Mouse (Mus musculus) ES-CJ7 (cell line): ENCODE data around the gene B4galnt1.
"Not testable (repeated sequence)": the region's sequence is repeated elsewhere in the genome, so short reads cannot be mapped to it uniquely, and the experiment has no call there.

Experiments used
- DNase-seq: peaks from one replicate; pipeline ENCODE4 v3.0.0; 2011; ENCODE audit warnings: low read depth, low spot score

Gene B4galnt1

GRCm38 (mm10) chr10:127143228-127143627 is 21.8 kb upstream of the B4galnt1 start:
- DNase-seq: no peak

- no peak for DNase-seq
Measured at GRCm38 (mm10) chr10:127144536-127144935, 20.5 kb upstream of the B4galnt1 start.

- DNase-seq: no peak
Measured at GRCm38 (mm10) chr10:127145303-127145702, 19.7 kb upstream of the B4galnt1 start.

GRCm38 (mm10) chr10:127147135-127147534 is 17.9 kb upstream of the B4galnt1 start:
- peak; percentile 65 for DNase-seq

- DNase-seq: no peak
Measured at GRCm38 (mm10) chr10:127150471-127150872, 14.6 kb upstream of the B4galnt1 start.

GRCm38 (mm10) chr10:127151233-127151632 is 13.8 kb upstream of the B4galnt1 start:
- DNase-seq: not testable (repeated sequence)

GRCm38 (mm10) chr10:127152556-127152955 is 12.5 kb upstream of the B4galnt1 start:
- peak; percentile 77 for DNase-seq

- no peak for DNase-seq
Measured at GRCm38 (mm10) chr10:127153323-127153722, 11.7 kb upstream of the B4galnt1 start.

GRCm38 (mm10) chr10:127154241-127154640 is 10.8 kb upstream of the B4galnt1 start:
- no peak for DNase-seq

- DNase-seq: no peak
Measured at GRCm38 (mm10) chr10:127154652-127155051, 10.4 kb upstream of the B4galnt1 start.

GRCm38 (mm10) chr10:127156089-127156488 is 8.9 kb upstream of the B4galnt1 start:
- no peak for DNase-seq

- DNase-seq: no peak
Measured at GRCm38 (mm10) chr10:127156511-127156910, 8.5 kb upstream of the B4galnt1 start.

- DNase-seq: no peak
Measured at GRCm38 (mm10) chr10:127158471-127158870, 6.6 kb upstream of the B4galnt1 start.

GRCm38 (mm10) chr10:127160081-127160480 is 4.9 kb upstream of the B4galnt1 start:
- DNase-seq: no peak

- DNase-seq: no peak
Measured at GRCm38 (mm10) chr10:127160728-127161127, 4.3 kb upstream of the B4galnt1 start.

- not testable (repeated sequence) for DNase-seq
Measured at GRCm38 (mm10) chr10:127162771-127163261, 2.2 kb upstream of the B4galnt1 start.

- no peak for DNase-seq
Measured at GRCm38 (mm10) chr10:127164190-127164589, 835 bp upstream of the B4galnt1 start.

- DNase-seq: no peak
Measured at GRCm38 (mm10) chr10:127165354-127165653, 279 bp downstream of the B4galnt1 start.

- DNase-seq: peak; percentile 77
Measured at GRCm38 (mm10) chr10:127165654-127166403, 804 bp downstream of the B4galnt1 start.

- no peak for DNase-seq
Measured at GRCm38 (mm10) chr10:127166404-127166715, 1.3 kb downstream of the B4galnt1 start.

- no peak for DNase-seq
Measured at GRCm38 (mm10) chr10:127166771-127167613, 2.0 kb downstream of the B4galnt1 start.

GRCm38 (mm10) chr10:127167614-127168192 is 2.7 kb downstream of the B4galnt1 start:
- DNase-seq: no peak
